Mouse (Mus musculus): ENCODE data around the gene Tsc22d3.
"Not testable (repeated sequence)": the region's sequence is repeated elsewhere in the genome, so short reads cannot be mapped to it uniquely, and the experiment has no call there.

Gene Tsc22d3

GRCm38 (mm10) chrX:140525604-140526252 is 74.7 kb downstream of the Tsc22d3 start:
- DNase-seq, result no peak

DNA sequence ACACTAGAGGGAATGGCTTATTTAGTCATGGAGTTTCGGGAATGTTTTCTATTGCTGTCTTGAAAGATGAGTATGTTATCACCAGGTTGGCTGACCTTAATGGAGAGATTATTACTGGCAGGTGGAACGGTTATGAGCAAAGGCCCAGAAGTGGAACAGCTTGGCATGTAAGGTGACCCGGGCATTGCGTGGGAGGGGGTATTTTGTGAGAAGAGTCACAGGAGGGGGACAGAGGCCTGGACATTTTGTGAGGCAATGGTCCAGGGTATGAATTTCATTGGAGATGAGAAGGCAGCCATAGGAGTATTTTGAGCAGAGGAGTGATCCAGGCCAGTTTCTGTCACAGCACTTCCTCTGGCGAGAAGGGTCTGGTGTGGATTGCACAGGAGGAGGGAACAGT is 76.2 kb downstream of the Tsc22d3 start:
- DNase-seq, result no peak

DNA sequence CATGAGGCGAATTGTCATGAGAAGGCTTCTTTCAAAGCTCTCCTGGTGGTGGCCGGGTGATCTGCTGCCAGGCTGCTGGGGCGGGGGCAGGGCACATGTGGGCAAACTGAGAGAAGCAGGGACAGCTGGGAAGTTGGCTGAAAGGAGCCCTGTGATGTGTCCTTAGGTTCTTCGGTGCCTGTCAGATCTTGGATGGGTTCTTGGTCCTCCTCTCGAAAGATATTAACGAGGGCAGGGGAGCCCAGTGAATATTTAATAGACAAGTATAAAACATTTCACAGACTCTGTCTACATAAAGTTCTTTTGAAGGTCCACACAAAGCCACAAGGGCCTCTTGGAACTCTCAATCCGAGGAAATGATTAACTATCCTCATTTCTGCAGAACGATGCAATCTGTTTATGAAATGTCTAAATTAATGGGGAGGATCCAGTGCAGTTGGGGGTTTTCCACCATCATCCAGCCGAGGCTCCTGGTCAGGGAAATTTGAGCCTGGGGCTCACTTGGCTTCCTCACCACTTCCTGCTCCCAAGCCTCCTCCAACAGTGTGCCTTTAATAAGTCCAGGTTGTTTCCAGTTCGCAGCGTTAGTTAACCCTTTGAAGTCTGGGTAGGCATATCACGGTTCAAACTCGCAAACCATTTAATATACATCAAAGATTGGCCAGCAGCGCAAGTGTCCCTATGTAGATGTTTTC is 78.2 kb downstream of the Tsc22d3 start:
- peak; percentile 11 for DNase-seq

DNA sequence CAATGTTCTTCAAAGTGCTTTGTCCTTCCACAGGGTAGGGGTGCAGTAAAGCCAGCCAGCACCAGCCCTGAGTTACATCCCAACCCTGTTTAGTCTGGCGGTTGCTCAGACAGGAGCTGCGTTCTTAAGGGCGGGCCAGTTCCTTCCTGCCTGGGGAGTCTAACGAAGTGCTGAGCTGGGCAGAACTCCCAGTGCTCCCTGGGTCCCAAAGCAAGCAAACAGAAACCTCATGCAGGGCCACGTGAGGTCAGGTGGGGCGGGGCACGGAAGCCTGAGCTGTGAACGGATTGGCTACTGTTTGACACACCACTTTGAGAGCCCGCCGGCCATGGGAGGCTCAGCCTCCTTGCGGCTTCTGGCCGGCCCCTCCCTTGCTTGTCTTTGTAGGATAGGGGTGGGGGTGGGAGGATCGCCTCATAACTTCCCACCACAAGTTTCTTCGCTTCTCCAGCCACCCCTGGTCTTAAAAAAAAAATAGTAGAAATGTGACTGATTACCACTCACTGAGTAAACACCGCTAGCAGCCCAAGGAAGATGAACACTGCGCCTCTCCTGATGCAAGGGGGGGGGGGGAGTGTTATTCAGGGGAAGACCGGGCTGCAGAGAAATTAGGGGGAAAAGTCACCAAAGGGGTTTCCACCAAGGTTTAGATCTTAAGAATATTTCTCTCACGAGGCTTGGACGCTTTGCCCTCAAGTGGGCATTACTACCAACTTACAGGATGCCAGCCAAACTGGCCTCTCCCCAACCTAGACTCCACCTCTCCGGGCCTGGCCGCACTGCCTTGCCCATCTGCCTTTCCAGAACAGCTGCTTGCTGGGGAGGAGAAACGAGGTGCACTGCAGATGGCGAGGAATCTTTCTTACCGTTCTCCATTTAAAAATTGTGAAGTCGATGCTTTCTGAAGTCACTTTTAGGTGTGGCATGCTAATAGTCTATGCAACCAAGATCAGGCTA is 80.0 kb downstream of the Tsc22d3 start:
- peak; percentile 65 for DNase-seq

GRCm38 (mm10) chrX:140518351-140518750 is 82.1 kb downstream of the Tsc22d3 start:
- DNase-seq, result no peak

DNA sequence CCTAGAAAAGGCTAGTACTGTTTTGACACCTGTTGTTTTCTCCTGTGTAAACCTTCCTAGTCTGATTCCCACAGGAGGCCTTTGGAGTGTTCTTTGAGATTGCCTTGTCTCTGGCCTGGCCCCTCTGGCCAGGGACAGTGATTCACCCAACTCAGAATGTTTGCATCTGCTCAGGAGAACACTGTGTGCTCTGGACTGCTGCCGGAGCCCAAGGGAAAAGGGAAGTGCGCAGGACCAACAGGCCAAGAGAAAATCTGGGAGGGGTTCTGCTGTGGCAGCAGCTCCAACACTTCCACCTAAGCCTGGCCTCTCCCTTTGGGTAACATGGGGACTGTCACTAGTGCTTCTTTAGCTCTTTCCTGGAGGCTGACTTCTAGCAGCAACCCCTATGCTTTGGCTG is 87.1 kb downstream of the Tsc22d3 start:
- DNase-seq, result no peak

- no peak for DNase-seq
These were observed 88.5 kb downstream of the Tsc22d3 start for GRCm38 (mm10) chrX:140511687-140512651.

DNA sequence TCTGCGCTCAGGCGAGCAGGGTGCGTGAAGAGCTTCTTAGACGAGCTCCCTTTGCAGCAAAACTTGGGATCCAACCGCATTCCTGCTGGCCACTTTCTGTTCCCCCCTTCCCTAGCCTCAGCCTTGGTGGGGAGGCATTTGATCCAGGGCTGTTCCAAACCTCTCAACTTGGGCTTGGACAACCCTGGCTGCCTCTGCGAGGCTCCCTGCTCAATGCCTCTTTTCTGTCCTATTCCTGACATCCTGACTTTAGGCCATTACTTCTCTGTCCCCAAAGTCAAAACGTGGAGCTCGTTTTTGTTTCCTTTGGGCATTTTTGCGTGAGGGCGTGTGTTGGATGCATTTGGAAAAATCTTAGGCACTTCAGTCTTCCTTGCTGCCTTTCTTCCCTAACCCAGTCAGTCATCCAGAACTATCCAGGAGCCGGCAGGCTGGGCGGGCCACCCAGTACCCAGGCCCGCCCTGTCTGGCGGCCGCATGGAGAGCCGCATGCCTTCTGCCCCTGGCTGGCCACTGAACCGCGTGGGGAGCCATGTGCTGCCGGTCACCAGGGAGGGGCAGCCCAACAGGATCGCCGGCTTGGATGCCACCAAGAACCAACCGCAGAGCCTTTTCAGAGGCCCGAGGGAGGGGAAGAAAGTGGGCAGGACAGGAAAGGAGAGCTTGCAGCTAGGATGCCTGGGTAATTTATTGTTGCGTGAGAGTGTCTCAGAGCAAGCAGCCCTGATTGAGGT is 89.6 kb downstream of the Tsc22d3 start:
- peak; percentile 25 for DNase-seq

- no peak for DNase-seq
These were observed 90.6 kb downstream of the Tsc22d3 start for GRCm38 (mm10) chrX:140509817-140510216.

GRCm38 (mm10) chrX:140508791-140509190 is 91.7 kb downstream of the Tsc22d3 start:
- DNase-seq, result not testable (repeated sequence)

- DNase-seq, result no peak
These were observed 93.1 kb downstream of the Tsc22d3 start for GRCm38 (mm10) chrX:140507377-140507776.

DNA sequence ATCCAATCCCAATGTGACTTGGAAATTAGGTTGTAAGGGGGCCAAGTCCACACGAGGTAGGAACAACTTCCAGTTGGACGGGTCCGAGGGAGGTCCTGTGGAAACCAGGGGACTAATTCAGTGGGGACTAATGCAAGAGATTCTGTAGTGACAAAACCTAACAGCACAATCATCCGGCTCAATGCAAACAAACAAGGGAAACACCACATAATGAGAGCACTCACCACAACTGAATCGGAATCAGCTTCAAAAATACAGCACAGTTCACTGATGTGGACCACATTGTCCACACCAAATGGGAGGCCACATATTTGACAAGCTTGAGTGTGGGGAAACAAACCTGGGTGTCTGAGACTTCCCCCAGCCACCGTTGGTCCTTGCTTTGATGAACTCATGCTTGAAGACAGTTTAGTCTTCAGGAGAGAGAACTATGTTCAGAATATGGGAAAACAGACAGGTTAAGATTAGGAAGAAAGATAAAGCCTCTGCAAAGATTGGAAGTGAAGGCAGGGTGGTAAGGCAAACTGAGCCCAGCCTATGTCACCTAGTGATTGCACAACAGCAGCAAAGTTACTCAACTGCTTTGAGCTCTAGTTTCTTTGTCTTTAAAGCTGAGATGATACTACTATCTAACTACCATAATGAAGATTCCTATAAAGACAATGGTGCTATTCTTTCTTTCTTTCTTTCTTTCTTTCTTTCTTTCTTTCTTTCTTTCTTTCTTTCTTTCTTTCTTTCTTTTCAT is 93.9 kb downstream of the Tsc22d3 start:
- no peak for DNase-seq

GRCm38 (mm10) chrX:140505497-140506238 is 94.8 kb downstream of the Tsc22d3 start:
- peak; percentile 5 for DNase-seq

GRCm38 (mm10) chrX:140503905-140504304 is 96.6 kb downstream of the Tsc22d3 start:
- DNase-seq, result peak; percentile 31

DNA sequence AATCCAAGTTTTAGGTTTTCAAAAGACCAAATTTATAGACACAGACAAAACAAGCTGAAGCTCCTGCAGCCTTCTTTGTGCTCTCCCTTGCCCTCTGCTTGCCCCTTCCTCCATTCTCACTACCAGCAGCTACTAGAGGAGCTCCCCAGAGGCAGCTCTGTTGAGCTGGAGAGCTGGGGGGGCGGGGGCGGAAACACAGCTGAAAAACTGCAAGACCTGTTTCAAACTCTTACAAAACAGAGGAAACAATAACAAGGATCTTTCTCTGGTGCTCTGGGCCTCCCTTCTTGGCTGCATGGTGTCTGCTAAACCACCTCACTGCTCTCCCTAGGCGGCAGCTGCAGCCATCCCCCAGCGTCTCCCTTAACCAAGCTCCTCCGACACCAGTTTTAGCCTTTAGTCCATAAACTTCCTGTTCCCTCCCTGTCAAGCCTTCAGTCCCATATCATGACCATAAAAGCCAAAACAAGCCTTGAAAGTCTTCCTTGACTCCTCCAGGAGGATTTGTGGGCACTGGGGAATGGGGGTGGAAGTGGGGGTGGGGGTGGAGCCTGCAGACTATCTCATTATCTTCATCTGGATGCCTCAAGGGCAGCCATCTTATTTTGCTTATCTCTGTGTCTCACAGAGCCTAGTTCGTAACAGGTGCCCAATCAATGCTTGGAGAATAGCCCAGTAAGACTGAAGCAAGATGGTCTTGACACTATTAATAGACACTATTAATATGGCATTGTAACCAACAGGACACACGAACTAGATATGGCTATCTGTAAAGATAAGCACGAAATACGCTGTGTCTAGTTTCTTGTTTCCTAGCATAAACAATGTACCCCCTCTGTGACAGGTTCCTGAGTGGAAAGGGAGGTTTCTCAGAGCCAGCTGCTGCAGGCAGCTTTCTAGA is 98.8 kb downstream of the Tsc22d3 start:
- DNase-seq, result no peak

DNA sequence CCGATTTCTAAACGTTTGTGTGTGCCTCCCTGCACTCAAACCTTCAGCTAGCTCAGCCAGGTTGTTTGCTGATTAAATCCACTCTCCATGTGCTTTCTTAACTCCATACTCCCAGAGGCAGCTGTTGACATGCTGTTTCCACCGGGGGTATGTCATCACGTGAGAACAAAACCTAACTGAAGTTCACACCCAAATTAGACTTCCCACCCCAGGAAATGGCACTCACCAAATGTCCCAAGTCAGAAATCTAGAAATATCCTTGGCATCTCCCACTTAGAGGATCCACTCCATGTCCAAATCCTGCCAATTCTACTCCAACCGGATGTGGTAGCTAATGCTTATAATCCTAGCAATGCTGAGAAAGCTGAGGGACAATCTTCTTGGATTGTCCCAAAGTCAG is 100.2 kb downstream of the Tsc22d3 start:
- DNase-seq, result no peak

DNA sequence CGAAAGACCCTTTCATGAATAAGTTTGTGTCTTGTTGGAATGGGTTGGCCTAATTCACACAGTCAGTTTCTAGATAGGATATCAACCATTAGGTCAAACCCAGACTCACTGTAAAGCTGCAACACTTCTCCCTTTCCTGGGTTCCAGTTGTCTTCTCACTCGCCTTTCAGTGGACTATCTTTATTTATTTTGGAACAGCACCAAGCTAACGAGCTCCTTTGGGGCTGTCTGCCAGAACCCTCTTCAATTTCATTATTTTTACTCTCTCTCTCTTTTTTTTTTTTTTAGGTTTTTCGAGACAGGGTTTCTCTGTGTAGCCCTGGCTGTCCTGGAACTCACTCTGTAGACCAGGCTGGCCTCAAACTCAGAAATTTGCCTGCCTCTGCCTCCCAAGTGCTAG is 102.0 kb downstream of the Tsc22d3 start:
- not testable (repeated sequence) for DNase-seq

DNA sequence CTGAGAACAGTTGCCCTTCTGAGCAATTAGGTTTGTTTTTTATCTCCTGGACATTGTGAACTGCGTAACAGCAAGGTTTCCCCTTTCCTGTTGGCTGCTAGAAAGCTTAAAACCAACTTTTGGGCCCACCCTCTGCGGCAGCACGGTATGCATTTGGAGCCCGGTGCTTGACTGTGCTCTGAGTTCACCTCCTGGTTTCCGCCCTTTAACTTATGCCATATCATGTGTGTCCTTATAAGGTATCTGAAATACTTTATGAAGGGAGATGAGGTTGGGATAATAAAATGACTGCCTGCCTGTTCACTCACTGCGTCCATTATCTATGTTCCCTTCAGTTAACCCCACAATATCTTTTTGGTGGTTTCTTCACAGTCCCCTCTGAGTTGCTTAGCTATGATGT is 106.3 kb downstream of the Tsc22d3 start:
- DNase-seq, result no peak

DNA sequence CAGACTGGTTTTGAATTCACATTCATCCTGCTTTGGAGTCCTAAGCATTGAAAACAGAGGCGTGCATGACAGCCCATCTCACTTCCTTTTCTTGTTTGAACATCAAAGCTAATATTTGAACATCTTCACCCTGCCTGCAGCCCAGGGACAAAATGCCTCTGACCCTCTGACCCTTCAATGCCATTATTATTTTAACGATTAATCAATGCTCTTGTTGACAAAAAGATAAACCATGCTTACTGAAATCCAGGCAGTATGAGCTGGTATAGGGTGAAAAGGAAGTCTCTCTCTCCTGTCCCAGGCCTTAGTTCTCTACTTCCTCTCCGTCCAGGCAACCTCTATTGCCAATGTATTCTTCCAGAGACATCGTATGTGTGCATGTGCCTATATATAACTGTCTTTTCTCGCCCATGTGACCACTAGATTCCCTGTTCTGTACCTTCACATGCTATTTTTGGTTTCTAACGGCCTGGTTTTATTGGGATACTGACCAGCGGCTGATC is 106.9 kb downstream of the Tsc22d3 start:
- no peak for DNase-seq

Data from right cerebral cortex, postnatal 14 days (tissue).